Mouse (Mus musculus) gastrocnemius, postnatal 14 days (tissue): ENCODE measurements around the gene Anxa7. TPM values are rescaled to one million over a fixed set of nuclear protein-coding genes. Genes with fewer than 3 reads are reported as not detected.
A peak's percentile ranks its signal among the peaks of the same experiment; 100 is the strongest.

Experiments
- DNase-seq: peaks from one replicate; pipeline ENCODE4 v3.0.0; 2021; ENCODE audit warnings: mixed read lengths
- intact Hi-C: fragments of 180-260 bp; cut with DNase I; formaldehyde crosslinking; loops from one replicate; pipeline ENCODE4 v1.15.1; 2025; ENCODE audit warnings: low total_unique reads
- total RNA-seq, 2 experiments: library from RNA; stranded (reverse); gene quantifications; 2 replicates each; pipeline ENCODE4 v1.2.3; 2021

Gene Anxa7
- total RNA-seq, 2 experiments from 2014 or later = 26.2 TPM

GRCm38 (mm10) chr14:20447209-20447608 lies 32.7 kb downstream of the Anxa7 start:
- intact Hi-C loops = no loop called here
- no peak for DNase-seq

- intact Hi-C loops = no loop called here
- no peak for DNase-seq
Measured at GRCm38 (mm10) chr14:20442252-20442651, 37.7 kb downstream of the Anxa7 start.

- intact Hi-C loops = no loop called here
- no peak for DNase-seq
Measured at GRCm38 (mm10) chr14:20436976-20437375, 43.0 kb downstream of the Anxa7 start.

GRCm38 (mm10) chr14:20432420-20432819 lies 47.5 kb downstream of the Anxa7 start:
- intact Hi-C loops = no loop called here
- no peak for DNase-seq

- DNase-seq = peak; percentile 16
- intact Hi-C loops = no loop called here
Measured at GRCm38 (mm10) chr14:20431726-20432125, 48.2 kb downstream of the Anxa7 start.

GRCm38 (mm10) chr14:20429833-20430232 lies 50.1 kb downstream of the Anxa7 start:
- no peak for DNase-seq
- intact Hi-C loops = no loop called here

GRCm38 (mm10) chr14:20428593-20428992 lies 51.3 kb downstream of the Anxa7 start:
- intact Hi-C loops = no loop called here
- DNase-seq = no peak

GRCm38 (mm10) chr14:20423046-20423445 lies 56.9 kb downstream of the Anxa7 start:
- intact Hi-C loops = no loop called here
- DNase-seq = no peak

- intact Hi-C loops = no loop called here
- DNase-seq = no peak
Measured at GRCm38 (mm10) chr14:20422257-20422656, 57.7 kb downstream of the Anxa7 start.

Other genes starting within 250 kb of the Anxa7 start
- gene Kcnk16, start 210.9 kb downstream of the Anxa7 start, total RNA-seq = not detected
- gene Nudt13, start 185.4 kb downstream of the Anxa7 start, total RNA-seq = 10 to 100 TPM; 20.5 to 27.9 TPM
- gene Ecd, start 132.0 kb downstream of the Anxa7 start, total RNA-seq = 10 to 100 TPM; 27.1 to 30.5 TPM
- 10 to 100 TPM; 14.7 to 17.2 TPM for gene Fam149b, start 132.0 kb downstream of the Anxa7 start, total RNA-seq
- gene Dnajc9, start 91.2 kb downstream of the Anxa7 start, total RNA-seq = 1 to 10 TPM; 9.2 to 9.9 TPM
- 10 to 100 TPM; 40.1 to 47.6 TPM for gene Mrps16, start 86.5 kb downstream of the Anxa7 start, total RNA-seq
- gene Cfap70, start 27.9 kb downstream of the Anxa7 start, total RNA-seq = under 1 TPM; 0.09 to 0.16 TPM
- gene Mss51, start 16.8 kb upstream of the Anxa7 start, total RNA-seq = 1 to 10 TPM; 3.2 to 5.8 TPM
- 100 to 1,000 TPM; 101 to 107 TPM for gene Ppp3cb, start 66.4 kb upstream of the Anxa7 start, total RNA-seq
- gene Usp54, start 160.9 kb upstream of the Anxa7 start, total RNA-seq = 10 to 100 TPM in 1 of 2 experiments, 1 to 10 TPM in 1; 4.4 to 11.2 TPM
- gene Myoz1, start 176.4 kb upstream of the Anxa7 start, total RNA-seq = 1,000 to 10,000 TPM; 1,986 to 2,341 TPM
- gene Synpo2l, start 188.2 kb upstream of the Anxa7 start, total RNA-seq = 100 to 1,000 TPM; 197 to 244 TPM
- gene Sec24c, start 194.2 kb upstream of the Anxa7 start, total RNA-seq = 10 to 100 TPM; 56.7 to 60.1 TPM
- 1 to 10 TPM; 6.6 to 7.0 TPM for gene Fut11, start 214.8 kb upstream of the Anxa7 start, total RNA-seq
- gene Chchd1, start 222.9 kb upstream of the Anxa7 start, total RNA-seq = 100 to 1,000 TPM in 1 of 2 experiments, 10 to 100 TPM in 1; 98.5 to 106 TPM
- gene Zswim8, start 227.4 kb upstream of the Anxa7 start, total RNA-seq = 10 to 100 TPM; 31.7 to 38.8 TPM